Mouse (Mus musculus) hindbrain, embryonic 11.5 days (tissue): Measurements from ENCODE around the gene Rrp8. TPM values are rescaled to one million over a fixed set of nuclear protein-coding genes. Genes with fewer than 3 reads are reported as not detected.

ENCODE experiments used
- ATAC-seq: fragments of 200-750 bp; cut with Nextera tagmentation; 2 replicates; pipeline ENCODE4 v1.8.0; 2017; ENCODE audit warnings: mild to moderate bottlenecking, moderate TSS enrichment, moderate library complexity; ENCODE audit not compliant: low FRiP score
- DNase-seq: peaks from one replicate; pipeline ENCODE4 v3.0.0-alpha.2; 2015; ENCODE audit warnings: low spot score
- H3K27ac ChIP-seq: fragments of 300-500 bp; sonication (generic); 2 replicates; pipeline ENCODE4 v1.5.1; 2014; ENCODE audit warnings: mild to moderate bottlenecking, low read depth, low read length
- H3K27me3 ChIP-seq: fragments of 300-500 bp; sonication (generic); 2 replicates; pipeline ENCODE4 v1.6.1; 2014; ENCODE audit warnings: mild to moderate bottlenecking, low read length, moderate library complexity, mixed read lengths; ENCODE audit not compliant: control insufficient read depth, insufficient read depth
- H3K36me3 ChIP-seq: fragments of 300-500 bp; sonication (generic); 2 replicates; pipeline ENCODE4 v1.6.1; 2014; ENCODE audit warnings: mild to moderate bottlenecking, low read length, moderate library complexity, mixed read lengths; ENCODE audit not compliant: control insufficient read depth, insufficient read depth
- H3K4me1 ChIP-seq: fragments of 300-500 bp; sonication (generic); replicated peaks from 2 replicates; pipeline ENCODE4 v1.6.1; 2014; ENCODE audit warnings: low read length, mixed read lengths; ENCODE audit not compliant: control insufficient read depth, insufficient read depth
- H3K4me2 ChIP-seq: fragments of 300-500 bp; sonication (generic); replicated peaks from 2 replicates; pipeline ENCODE4 v1.6.1; 2014; ENCODE audit warnings: mild to moderate bottlenecking, low read depth, low read length
- H3K4me3 ChIP-seq: fragments of 300-500 bp; sonication (generic); 2 replicates; pipeline ENCODE4 v1.5.1; 2014; ENCODE audit warnings: low read depth, low read length
- H3K9ac ChIP-seq: fragments of 300-500 bp; sonication (generic); 2 replicates; pipeline ENCODE4 v1.6.1; 2014; ENCODE audit warnings: low read depth, low read length
- H3K9me3 ChIP-seq: fragments of 300-500 bp; sonication (generic); 2 replicates; pipeline ENCODE4 v1.6.1; 2016; ENCODE audit warnings: low read length; ENCODE audit not compliant: control insufficient read depth
- WGBS: fragments of 180-500 bp; shearing (Covaris S2); extraction: QIAGEN DNeasy Blood & Tissue Kit; methylation state at CpG from one replicate; pipeline ENCODE4 v1.1.7; 2014; 5-methylcytosine and 5-hydroxymethylcytosine counted together
- polyA plus RNA-seq: library from polyadenylated mRNA; unstranded; fragments of >200 nt; fragmentation: Nextera tagmentation; extraction: Ambion mirVana; gene quantifications from 2 replicates; pipeline ENCODE4 v1.2.1, GENCODE M21; 2014

Gene Rrp8
- polyA plus RNA-seq, 1 experiment from 2014 or later = 33.1 TPM

- Histone ChIP-seq H3K27ac (no peak overlapping the region), H3K4me2 (no peak overlapping the region), H3K9me3 (no peaks in the 10 kb centered on the region), H3K4me3 (no peak overlapping the region), H3K36me3 (no peaks in the 10 kb centered on the region), H3K4me1 (no peaks in the 10 kb centered on the region), H3K27me3 (no peaks in the 10 kb centered on the region), H3K9ac (no peak overlapping the region)
- no peak for ATAC-seq
- 90% methylated on average over 1 of the region's 1 CpGs for WGBS
- no peak for DNase-seq
These were observed 46.3 kb downstream of the Rrp8 start for GRCm38 (mm10) chr7:105690875-105691274.

- H3K4me3 ChIP-seq = no peak overlapping the region
- peak overlapping the region; percentile 7; the same call in 1 of the 2 replicates for H3K4me2 ChIP-seq
- H3K27ac ChIP-seq = no peak overlapping the region
- DNase-seq (peak; percentile 11), ATAC-seq (peak; percentile 47; the same call in 1 of the 2 replicates)
- no peaks in the 10 kb centered on the region for H3K27me3 ChIP-seq
- 14% methylated on average over 13 of the region's 13 CpGs for WGBS
- no peaks in the 10 kb centered on the region for H3K4me1 ChIP-seq
- H3K9me3 ChIP-seq = no peaks in the 10 kb centered on the region
- H3K9ac ChIP-seq = no peak overlapping the region
- no peaks in the 10 kb centered on the region for H3K36me3 ChIP-seq
These were observed 51.5 kb downstream of the Rrp8 start for GRCm38 (mm10) chr7:105685541-105686197.

Other genes with a start within 250 kb of the Rrp8 start
- gene Smpd1, start 183.0 kb downstream of the Rrp8 start, polyA plus RNA-seq = 51.2 and 52.5 TPM in 2 replicates
- 94.6 and 112 TPM in 2 replicates for gene Apbb1, start 155.7 kb downstream of the Rrp8 start, polyA plus RNA-seq
- gene Hpx, start 137.2 kb downstream of the Rrp8 start, polyA plus RNA-seq = not detected in 2 replicates
- 31.2 and 34.3 TPM in 2 replicates for gene Trim3, start 103.8 kb downstream of the Rrp8 start, polyA plus RNA-seq
- 146 and 148 TPM in 2 replicates for gene Timm10b, start 97.3 kb downstream of the Rrp8 start, polyA plus RNA-seq
- 69.7 and 73.2 TPM in 2 replicates for gene Arfip2, start 97.0 kb downstream of the Rrp8 start, polyA plus RNA-seq
- 10.2 and 10.8 TPM in 2 replicates for gene Gm45799, start 96.8 kb downstream of the Rrp8 start, polyA plus RNA-seq
- 0.85 and 1.2 TPM in 2 replicates for gene Dnhd1, start 86.6 kb downstream of the Rrp8 start, polyA plus RNA-seq
- 252 and 264 TPM in 2 replicates for gene Ilk, start 793 bp downstream of the Rrp8 start, polyA plus RNA-seq
- 175 and 191 TPM in 2 replicates for gene Taf10, start 7.0 kb upstream of the Rrp8 start, polyA plus RNA-seq
- gene Tpp1, start 14.8 kb upstream of the Rrp8 start, polyA plus RNA-seq = 43.3 and 51.5 TPM in 2 replicates
- 15.0 and 17.7 TPM in 2 replicates for gene Dchs1, start 50.3 kb upstream of the Rrp8 start, polyA plus RNA-seq
- gene Mrpl17, start 73.7 kb upstream of the Rrp8 start, polyA plus RNA-seq = 274 and 290 TPM in 2 replicates
- 0.17 and 0.36 TPM in 2 replicates for gene Gm4070, start 216.6 kb upstream of the Rrp8 start, polyA plus RNA-seq